Mouse (Mus musculus): ENCODE data around the gene Trak1. TPM values are rescaled to one million over a fixed set of nuclear protein-coding genes. Genes with fewer than 3 reads are reported as not detected.

Trak1 gene
- total RNA-seq, 2 experiments from 2014 or later, result 294 to 298 TPM

DNA sequence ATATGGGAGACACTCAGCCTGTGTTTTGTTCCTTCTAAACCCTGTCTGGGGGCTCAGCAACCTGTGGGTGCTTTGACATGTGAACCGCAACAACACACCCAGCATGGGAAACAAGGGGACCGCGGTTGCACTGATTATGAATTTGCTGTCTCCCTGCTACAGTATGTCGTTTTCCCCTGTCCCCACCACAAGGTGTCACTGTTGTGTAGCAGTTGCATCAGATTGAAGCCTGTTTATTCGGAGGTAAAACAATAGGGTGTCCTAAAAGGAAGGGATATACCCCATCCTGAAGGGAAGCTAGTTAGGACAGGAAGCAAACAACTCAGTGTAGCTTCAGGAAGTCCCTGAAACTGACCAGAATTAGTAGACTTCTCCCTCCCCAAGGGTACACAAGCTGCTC lies 182.2 kb downstream of the Trak1 start:
- peak; percentile 54 to 71 for DNase-seq

DNA sequence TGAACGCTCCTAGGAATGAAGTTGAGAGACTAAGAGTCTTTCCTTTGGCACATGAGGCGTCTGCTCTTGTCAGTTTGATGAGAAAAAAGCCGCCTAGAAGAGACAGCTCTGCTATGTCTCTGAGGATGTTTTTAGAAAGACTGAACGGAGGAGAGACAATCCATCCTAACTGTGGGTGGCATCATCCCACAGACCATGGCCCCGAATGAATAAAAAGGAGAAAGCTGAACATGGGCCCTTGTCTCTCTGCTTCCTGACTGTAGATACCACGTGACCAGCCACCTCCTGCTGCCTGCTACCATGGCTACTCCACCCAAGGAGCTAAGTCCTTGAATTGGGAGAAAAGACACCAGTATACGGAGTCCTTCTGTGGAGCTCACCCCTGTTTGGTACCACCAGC lies 189.9 kb downstream of the Trak1 start:
- no peak for DNase-seq

DNA sequence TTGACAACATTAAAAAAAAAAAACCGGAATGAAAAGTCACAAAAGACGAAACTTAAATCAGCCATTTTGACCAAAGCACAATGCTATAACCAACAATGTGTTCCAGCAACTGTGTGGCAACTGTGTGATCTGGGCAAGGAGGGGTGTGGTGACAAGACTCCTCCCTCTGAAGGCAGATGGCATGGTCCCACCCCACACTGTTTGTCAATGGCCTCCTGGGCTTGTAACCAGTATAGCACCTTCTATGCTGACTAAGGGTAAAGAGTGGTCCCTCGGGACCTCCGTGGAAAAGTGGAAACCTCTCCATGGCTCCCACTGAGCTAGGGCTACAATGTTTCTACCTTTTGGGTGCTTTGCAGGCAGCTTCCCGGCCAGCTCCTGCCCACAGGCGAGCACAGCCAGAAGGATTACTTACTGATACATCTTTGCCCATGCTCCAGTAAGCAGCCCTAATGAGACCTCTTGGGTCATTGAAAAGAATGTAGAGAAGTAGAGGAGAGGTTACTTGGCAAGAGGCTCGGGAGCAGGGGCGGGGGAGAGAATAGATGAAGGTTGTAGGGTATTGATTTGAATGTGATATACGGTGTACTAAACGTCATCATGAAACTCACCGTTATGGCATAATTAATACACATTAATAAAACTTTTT lies 194.4 kb downstream of the Trak1 start:
- no peak for DNase-seq

DNA sequence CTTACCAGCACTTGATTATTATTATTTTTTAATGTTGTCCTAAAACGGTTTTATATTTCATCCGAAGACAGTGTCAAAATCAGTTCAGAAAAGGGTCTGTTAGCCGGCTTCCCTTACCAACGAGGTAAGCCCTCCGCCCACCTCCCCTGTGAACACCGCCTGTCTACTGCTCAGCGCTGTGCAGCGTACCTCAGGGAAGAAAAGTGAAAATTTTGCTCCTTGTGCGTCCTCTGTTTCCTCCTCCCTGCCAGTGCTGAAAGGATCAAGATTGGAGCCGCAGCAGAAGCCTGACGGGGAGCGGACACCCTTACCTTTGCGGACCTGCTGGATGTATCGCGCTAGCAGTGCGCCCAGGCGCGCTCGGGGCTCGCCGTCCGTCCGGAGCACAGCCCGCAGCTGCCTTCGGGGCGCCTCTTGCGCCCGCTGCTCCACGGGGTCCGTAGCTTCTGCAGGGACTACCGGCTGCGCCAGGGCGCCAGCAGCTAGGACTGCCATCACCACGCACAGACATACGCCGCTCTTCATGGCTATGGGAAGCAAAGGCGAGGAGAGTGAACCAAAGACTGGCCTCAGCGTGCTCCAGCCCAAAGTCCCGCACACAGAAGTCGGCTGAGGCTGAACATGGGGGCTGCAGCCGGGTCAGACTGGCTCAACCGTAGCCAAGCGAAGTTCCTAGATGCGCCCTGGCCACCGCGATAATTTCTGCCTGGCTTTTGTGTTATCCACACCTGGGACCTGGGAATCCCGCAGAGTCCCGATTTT lies 196.9 kb downstream of the Trak1 start:
- no peak for DNase-seq

DNA sequence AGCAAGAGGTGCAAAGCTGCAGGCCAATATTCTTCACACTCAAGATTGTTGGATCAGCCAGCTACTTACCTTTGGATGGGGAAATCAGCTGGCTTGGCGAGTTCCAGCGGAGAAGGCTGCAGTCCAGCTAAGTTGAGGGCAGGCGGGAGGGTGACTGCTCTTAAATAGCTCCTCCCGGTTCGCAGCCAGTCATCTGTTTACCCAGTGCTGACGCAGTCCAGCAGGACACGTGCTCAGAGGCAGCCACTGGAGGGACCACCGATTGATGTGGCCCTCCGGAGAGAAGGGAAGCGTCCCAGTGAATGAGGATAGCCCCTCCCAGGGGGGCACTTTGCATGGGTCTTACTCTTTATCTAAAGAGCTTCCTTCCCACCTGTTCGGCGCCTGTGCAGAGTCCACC lies 198.2 kb downstream of the Trak1 start, which contains the start of gene Cck:
Gene Cck, minus strand, starts transcription at position 166 of the 400 bp plus-strand sequence.
- DNase-seq, result peak; percentile 44 to 56

DNA sequence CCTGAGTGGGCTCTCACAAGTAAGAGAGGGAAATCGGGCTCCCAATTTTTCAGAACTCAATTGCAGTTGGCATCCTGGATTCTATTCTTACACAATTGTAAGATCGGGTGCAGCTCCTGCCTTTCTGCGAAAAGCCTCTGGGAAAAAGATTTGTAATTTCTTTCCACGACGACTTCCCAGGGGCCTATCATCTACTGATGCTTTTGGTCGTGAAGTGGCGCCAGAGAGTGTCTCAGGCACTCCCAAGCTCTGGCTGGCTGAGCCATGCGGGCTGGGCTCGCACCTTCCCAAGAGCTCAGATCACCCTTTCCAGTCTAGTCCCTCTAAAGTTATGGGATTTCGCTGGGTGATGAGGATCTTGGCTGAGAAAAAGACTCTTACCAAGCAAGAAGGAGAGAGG lies 198.8 kb downstream of the Trak1 start:
- no peak for DNase-seq

DNA sequence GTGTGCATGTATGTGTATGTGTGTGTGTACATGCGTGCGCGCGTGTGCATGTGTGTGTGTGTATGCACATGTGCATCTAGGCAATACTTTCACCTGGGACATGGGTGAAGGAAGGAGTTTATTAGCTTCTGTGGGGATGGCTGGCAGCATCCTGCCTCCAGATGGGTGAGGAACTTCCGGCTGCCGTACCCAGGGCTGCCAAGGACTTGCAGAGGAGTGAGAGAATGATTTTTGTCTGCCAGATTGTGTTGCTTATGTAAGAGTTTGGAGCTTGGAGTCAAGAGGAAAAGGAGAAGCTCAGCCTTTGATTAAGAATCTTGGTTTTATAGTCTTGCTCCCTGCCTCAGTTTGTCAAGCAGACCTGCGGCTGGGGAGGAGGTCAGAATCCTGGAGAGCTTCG lies 208.0 kb downstream of the Trak1 start:
- DNase-seq, result no peak

DNA sequence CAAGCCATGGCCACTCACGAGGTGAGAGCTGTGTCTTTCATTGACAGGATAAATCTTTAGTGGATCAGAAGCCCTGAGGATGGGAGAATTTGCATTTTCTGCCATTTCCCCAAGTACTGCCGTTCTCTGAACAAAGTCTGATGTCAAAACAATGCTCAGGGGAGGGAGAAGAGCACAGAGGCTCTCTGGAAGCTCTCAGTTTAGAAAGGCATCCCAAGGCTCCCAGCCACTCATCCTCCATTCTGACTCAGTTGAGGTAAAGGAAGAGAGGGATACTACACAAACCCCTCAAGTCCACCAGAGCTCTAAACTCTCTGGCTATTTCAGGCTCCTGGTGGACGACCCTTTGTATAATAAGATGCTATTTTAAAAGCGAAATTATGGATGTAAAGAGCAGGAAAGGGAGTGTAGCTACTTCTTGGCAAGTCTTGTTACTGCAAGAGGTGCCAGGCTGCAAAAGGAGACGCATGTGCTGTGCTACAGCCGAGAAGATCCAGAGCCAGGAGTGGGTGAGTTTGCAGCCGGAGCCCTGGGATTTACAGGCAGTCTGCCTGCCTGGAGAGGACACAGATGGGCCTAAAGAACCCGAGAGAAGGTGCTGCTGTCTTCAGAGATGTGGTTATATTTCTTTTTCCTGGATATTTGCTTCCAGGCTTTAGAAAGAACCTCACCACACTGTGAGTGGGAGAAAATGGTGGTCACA lies 209.3 kb downstream of the Trak1 start:
- no peak for DNase-seq

DNA sequence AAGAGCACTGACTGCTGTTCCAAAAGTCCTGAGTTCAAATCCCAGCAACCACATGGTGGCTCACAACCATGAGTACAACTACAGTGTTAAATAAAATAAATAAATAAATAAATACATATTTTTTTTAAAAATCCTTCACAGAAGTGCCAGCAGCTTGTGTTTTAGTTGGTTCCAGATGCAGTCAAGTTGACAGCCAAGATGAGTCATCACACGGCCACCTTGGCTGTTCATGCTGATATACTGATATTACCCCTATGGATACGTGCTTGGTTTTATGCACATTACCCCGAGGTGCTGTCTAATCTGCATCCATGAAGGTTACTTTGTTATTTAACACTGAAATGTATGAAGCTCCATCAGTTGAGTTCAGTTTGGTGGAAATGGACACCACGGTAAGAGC lies 214.6 kb downstream of the Trak1 start:
- no peak for DNase-seq

DNA sequence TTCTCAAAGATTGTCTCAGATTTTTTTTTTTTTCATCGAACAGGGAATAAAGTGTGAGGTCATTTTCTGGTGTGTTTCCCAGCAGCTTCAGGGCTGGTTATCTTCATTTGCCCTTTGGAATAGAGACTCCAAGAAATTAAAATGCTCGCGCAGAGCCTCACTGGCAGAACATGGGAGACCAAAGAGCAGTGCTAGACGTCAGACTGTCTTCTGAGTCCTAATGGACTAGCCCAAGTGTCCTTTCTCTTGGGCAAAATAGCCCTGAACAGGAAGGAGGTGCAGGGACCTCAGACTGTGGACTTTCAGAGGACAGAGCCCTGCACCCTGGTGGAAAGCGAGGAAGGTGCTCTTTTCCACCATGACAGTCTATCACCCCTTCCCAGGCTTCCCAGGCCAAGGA lies 217.2 kb downstream of the Trak1 start:
- no peak for DNase-seq

DNA sequence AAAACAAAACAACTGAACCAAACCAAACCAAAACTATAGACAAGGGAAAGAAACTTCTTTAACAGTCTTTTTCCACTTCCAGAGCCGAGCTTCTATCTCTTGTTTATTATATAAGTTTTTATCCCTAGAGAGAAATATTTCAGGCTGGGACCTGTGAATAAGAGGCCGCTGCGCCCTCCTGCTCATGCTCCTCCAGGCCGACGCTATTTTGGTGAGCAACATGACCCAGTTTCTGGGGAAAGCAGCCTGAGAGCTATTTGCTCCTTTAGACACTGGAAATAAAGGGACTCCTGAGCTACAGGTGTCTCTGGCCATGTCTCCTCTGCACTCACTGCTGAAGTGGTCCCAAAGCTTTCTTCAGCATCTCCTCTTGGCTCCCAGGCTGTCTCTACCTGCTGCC lies 222.7 kb downstream of the Trak1 start:
- DNase-seq, result peak in 1 of 2 experiments; percentile 15

Other genes with a start within 250 kb of the Trak1 start
- gene Ulk4, start 20.3 kb upstream of the Trak1 start, total RNA-seq (2021), result under 1 TPM; 0.22 to 0.46 TPM
- gene Cck, start 198.2 kb downstream of the Trak1 start, total RNA-seq (2021), result not detected

All from heart, adult 18-20 months (tissue).